Mouse (Mus musculus): ENCODE results near the gene Fank1. TPM values are rescaled to one million over a fixed set of nuclear protein-coding genes. Genes with fewer than 3 reads are reported as not detected.
A peak's percentile ranks its signal among the peaks of the same experiment; 100 is the strongest.

Gene Fank1
- total and polyA plus RNA-seq, 3 experiments: 0.10 TPM; not detected in 2

DNA sequence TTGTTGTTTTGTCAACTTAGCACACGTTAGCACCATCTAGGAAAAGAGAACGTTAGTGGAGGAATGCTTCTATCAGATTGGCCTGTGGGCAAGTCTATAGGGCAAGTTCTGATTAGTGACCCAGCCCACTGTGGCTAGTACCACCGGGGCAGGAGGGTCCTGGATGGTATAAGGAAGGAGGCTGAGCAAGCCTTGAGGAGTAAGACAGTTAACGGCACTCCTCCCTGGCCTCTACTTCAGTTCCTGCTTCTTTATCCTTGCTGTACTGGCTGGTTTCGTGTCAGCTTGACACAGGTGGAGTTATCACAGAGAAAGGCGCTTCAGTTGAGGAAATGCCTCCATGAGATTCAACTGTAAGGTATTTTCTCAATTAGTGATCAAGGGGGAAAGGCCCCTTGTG is 10.9 kb downstream of the Fank1 start:
- H3K27ac ChIP-seq: no peak overlapping the region
- no peaks in the 10 kb centered on the region for H3K36me3 ChIP-seq (ENCODE audit: control insufficient read depth, insufficient read depth, low read length)
- no peak overlapping the region for H3K9ac ChIP-seq (ENCODE audit: low read depth, low read length)
- no peak overlapping the region for H3K4me3 ChIP-seq
- no peaks in the 10 kb centered on the region for H3K4me1 ChIP-seq (ENCODE audit: control insufficient read depth, insufficient read depth, low read length)
- 88% methylated on average over 6 of the region's 6 CpGs for WGBS
- intact Hi-C loops (cut with DNase I): no loop called here
- DNase-seq: no peak
- H3K79me2 ChIP-seq (replicated peaks; ENCODE audit: control insufficient read depth, insufficient read depth, low read length): no peaks in the 10 kb centered on the region
- H3K27me3 ChIP-seq (ENCODE audit: control insufficient read depth, insufficient read depth, low read length): no peaks in the 10 kb centered on the region
- TF ChIP-seq EP300 (IDR thresholded peaks at IDR 0.05; ENCODE audit: insufficient read depth, low read depth, low read length): no peak
- TF ChIP-seq POLR2A (IDR thresholded peaks at IDR 0.05; ENCODE audit: insufficient read depth, low read depth, low read length): no peak
- TF ChIP-seq CTCF (IDR thresholded peaks at IDR 0.05): no peak

DNA sequence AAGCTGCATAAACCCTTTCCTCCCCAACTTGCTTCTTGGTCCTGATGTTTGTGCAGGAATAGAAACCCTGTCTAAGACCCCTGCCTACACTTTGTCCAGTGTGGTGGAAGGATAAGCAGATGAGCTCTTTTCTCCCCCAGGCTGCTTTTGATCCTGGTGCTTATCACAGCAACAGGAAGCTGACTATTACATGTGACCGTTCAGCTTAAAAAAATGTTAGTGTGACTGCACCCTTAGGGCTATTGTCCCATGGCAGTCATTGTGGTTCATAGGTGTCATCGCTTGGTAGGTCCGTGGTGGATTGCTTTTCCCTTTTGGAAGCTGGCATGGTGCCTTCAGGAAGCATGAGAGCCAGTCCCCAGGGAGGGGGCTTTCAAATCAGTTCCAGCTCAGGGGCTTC is 11.5 kb downstream of the Fank1 start:
- WGBS: 37% methylated on average over 3 of the region's 3 CpGs
- H3K4me3 ChIP-seq: no peak overlapping the region
- H3K79me2 ChIP-seq (replicated peaks; ENCODE audit: control insufficient read depth, insufficient read depth, low read length): no peaks in the 10 kb centered on the region
- H3K27ac ChIP-seq: no peak overlapping the region
- no peaks in the 10 kb centered on the region for H3K36me3 ChIP-seq (ENCODE audit: control insufficient read depth, insufficient read depth, low read length)
- H3K4me1 ChIP-seq (ENCODE audit: control insufficient read depth, insufficient read depth, low read length): no peaks in the 10 kb centered on the region
- TF ChIP-seq EP300 (IDR thresholded peaks at IDR 0.05; ENCODE audit: insufficient read depth, low read depth, low read length): no peak
- no peak for TF ChIP-seq POLR2A (IDR thresholded peaks at IDR 0.05; ENCODE audit: insufficient read depth, low read depth, low read length)
- no peak for TF ChIP-seq CTCF (IDR thresholded peaks at IDR 0.05)
- no peaks in the 10 kb centered on the region for H3K27me3 ChIP-seq (ENCODE audit: control insufficient read depth, insufficient read depth, low read length)
- no peak for DNase-seq
- intact Hi-C loops (cut with DNase I): no loop called here
- no peak overlapping the region for H3K9ac ChIP-seq (ENCODE audit: low read depth, low read length)

DNA sequence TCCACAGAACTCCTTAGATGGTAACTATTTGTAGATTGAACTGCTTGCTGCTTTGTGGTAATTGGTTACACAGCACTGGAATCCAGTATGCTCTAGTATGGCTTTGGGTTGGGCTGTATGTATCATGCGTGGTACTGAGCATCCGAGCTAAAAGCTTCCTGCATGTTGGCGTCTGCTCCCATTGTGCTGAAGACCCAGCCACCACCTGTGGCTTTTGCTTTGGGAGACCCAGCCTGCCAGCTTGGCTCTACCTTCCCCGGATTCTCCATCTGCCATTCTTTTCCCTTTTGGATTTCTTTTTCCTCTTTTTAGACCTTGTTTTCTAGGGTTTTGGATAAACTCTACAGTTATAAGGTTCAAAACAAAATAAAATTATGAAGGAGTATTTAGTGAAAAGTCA is 13.5 kb downstream of the Fank1 start:
- Histone ChIP-seq H3K4me1 (ENCODE audit: control insufficient read depth, insufficient read depth, low read length) (peaks cover 2% of the 10 kb centered on the region; the same call in 1 of the 2 replicates), H3K27me3 (ENCODE audit: control insufficient read depth, insufficient read depth, low read length) (no peaks in the 10 kb centered on the region), H3K27ac (no peak overlapping the region), H3K4me3 (no peak overlapping the region), H3K36me3 (ENCODE audit: control insufficient read depth, insufficient read depth, low read length) (no peaks in the 10 kb centered on the region), H3K79me2 (replicated peaks; ENCODE audit: control insufficient read depth, insufficient read depth, low read length) (no peaks in the 10 kb centered on the region), H3K9ac (ENCODE audit: low read depth, low read length) (no peak overlapping the region)
- 91% methylated on average over 4 of the region's 4 CpGs for WGBS
- DNase-seq: no peak
- intact Hi-C loops (cut with DNase I): no loop called here
- TF ChIP-seq CTCF (IDR thresholded peaks at IDR 0.05) (no peak), EP300 (IDR thresholded peaks at IDR 0.05; ENCODE audit: insufficient read depth, low read depth, low read length) (no peak), POLR2A (IDR thresholded peaks at IDR 0.05; ENCODE audit: insufficient read depth, low read depth, low read length) (no peak)

DNA sequence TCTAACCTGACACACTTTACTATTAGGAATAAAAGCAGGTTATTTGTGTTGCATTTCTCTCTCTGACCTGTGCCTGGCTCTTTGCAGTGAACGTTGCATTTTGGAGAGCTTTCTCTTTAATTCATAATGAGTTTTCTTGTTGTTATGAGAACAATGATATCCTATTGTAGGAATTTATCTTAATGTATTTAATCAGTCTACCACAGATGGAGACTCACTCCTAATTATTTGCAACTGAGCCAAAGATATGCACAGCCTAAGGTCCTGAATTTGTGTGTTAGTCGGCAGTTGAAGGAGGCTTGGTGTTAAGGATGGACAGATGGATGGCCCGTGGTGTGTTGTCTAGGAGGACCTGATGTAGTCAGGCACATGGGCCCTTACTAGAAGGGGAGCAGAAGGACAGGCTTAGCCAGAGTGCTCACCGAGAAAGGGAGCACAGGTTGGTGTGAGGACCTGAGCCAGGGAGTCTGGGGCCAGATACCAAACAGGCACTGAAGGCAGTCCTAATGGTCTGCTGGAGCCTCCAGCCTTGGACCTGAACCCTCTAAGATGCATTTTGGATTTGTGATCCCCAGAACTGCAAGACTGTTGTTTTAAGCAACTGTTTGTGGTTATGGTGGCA is 14.1 kb downstream of the Fank1 start:
- intact Hi-C loops (cut with DNase I): no loop called here
- H3K27me3 ChIP-seq (ENCODE audit: control insufficient read depth, insufficient read depth, low read length): no peaks in the 10 kb centered on the region
- no peak overlapping the region for H3K27ac ChIP-seq
- 75% methylated on average over 4 of the region's 4 CpGs for WGBS
- H3K36me3 ChIP-seq (ENCODE audit: control insufficient read depth, insufficient read depth, low read length): no peaks in the 10 kb centered on the region
- no peak for DNase-seq
- H3K79me2 ChIP-seq (replicated peaks; ENCODE audit: control insufficient read depth, insufficient read depth, low read length): no peaks in the 10 kb centered on the region
- TF ChIP-seq EP300 (IDR thresholded peaks at IDR 0.05; ENCODE audit: insufficient read depth, low read depth, low read length) (no peak), POLR2A (IDR thresholded peaks at IDR 0.05; ENCODE audit: insufficient read depth, low read depth, low read length) (no peak), CTCF (IDR thresholded peaks at IDR 0.05) (no peak)
- no peak overlapping the region for H3K4me3 ChIP-seq
- no peak overlapping the region for H3K9ac ChIP-seq (ENCODE audit: low read depth, low read length)
- peaks cover 2% of the 10 kb centered on the region; the same call in 1 of the 2 replicates for H3K4me1 ChIP-seq (ENCODE audit: control insufficient read depth, insufficient read depth, low read length)

DNA sequence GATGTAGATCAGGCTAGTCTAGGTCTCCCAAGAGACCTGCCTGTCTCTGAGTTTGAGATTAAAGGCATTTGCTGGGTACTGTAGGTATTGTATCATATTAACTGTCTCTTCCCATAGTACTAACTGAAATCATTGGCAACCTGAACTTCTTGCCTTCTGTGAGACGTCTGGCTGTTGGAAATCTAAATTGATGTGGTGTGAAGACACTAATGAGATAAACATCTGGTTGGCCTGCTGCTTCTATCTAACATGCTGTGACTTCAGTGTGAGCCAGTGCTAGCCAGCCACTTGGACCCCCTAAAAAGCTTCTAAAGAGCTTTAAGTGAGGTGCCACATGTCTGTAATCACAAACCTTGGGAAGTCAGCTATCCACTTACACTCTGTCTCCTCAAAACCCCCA is 16.1 kb downstream of the Fank1 start:
- TF ChIP-seq CTCF (IDR thresholded peaks at IDR 0.05) (no peak), POLR2A (IDR thresholded peaks at IDR 0.05; ENCODE audit: insufficient read depth, low read depth, low read length) (no peak), EP300 (IDR thresholded peaks at IDR 0.05; ENCODE audit: insufficient read depth, low read depth, low read length) (no peak)
- 38% methylated on average over 1 of the region's 1 CpGs for WGBS
- intact Hi-C loops (cut with DNase I): no loop called here
- no peak overlapping the region for H3K9ac ChIP-seq (ENCODE audit: low read depth, low read length)
- no peaks in the 10 kb centered on the region for H3K27me3 ChIP-seq (ENCODE audit: control insufficient read depth, insufficient read depth, low read length)
- peaks cover 2% of the 10 kb centered on the region; the same call in 1 of the 2 replicates for H3K4me1 ChIP-seq (ENCODE audit: control insufficient read depth, insufficient read depth, low read length)
- H3K36me3 ChIP-seq (ENCODE audit: control insufficient read depth, insufficient read depth, low read length): no peaks in the 10 kb centered on the region
- no peak for DNase-seq
- H3K27ac ChIP-seq: no peak overlapping the region; the same call in 1 of the 2 replicates
- no peak overlapping the region for H3K4me3 ChIP-seq
- H3K79me2 ChIP-seq (replicated peaks; ENCODE audit: control insufficient read depth, insufficient read depth, low read length): no peaks in the 10 kb centered on the region

DNA sequence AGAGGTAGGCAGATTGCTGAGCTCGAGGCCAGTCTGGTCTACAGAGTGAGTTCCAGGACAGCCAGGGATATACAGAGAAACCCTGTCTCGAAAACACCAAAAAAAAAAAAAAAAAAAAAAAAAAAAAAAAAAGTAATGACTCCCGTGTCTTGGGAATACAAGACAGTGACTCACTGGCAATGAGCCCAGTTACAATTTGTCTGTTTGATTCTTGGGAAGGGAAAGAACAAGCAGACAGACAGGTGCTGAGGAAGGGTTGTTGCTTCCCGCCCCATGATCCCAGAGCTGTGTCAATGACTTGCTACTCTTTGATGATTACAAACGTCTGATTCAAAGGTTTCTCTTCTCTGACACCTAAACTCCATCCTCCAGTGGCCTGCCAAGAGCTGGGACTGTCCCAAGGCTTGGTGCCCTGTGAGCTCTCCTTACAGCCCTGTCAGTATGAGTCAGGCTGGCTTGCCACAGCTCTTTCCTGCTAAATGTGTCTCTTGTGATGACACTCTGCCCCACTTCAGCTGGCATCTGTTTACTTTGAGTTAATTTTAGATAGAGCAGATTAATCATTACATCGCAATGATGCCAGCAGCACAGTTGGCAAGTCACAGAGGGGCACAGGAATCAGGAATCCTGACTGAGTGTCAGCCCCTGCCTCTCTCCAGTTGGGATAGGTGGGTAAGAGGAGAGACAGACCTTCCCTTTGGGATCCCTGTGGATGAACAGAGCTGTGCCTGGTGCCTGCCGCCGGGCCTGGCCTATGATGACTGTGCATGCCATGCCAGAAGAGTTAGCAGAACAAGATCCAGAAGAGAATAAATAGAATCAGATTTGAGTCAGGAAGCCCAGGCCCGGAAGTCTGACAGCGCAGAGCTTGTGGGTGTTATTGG is 16.8 kb downstream of the Fank1 start:
- no peaks in the 10 kb centered on the region for H3K79me2 ChIP-seq (replicated peaks; ENCODE audit: control insufficient read depth, insufficient read depth, low read length)
- peaks cover 2% of the 10 kb centered on the region; the same call in 1 of the 2 replicates for H3K4me1 ChIP-seq (ENCODE audit: control insufficient read depth, insufficient read depth, low read length)
- DNase-seq: peak; percentile 41 to 74
- H3K27ac ChIP-seq: peak overlapping the region; percentile 69
- H3K9ac ChIP-seq (ENCODE audit: low read depth, low read length): no peak overlapping the region
- intact Hi-C loops (cut with DNase I): no loop called here
- H3K36me3 ChIP-seq (ENCODE audit: control insufficient read depth, insufficient read depth, low read length): no peaks in the 10 kb centered on the region
- WGBS: 34% methylated on average over 10 of the region's 10 CpGs
- no peaks in the 10 kb centered on the region for H3K27me3 ChIP-seq (ENCODE audit: control insufficient read depth, insufficient read depth, low read length)
- TF ChIP-seq POLR2A (IDR thresholded peaks at IDR 0.05; ENCODE audit: insufficient read depth, low read depth, low read length) (no peak), EP300 (IDR thresholded peaks at IDR 0.05; ENCODE audit: insufficient read depth, low read depth, low read length) (no peak), CTCF (IDR thresholded peaks at IDR 0.05) (no peak)
- H3K4me3 ChIP-seq: no peak overlapping the region
